Mouse (Mus musculus) kidney, postnatal 0 days (tissue): ENCODE measurements around the gene Akr1d1. TPM values are rescaled to one million over a fixed set of nuclear protein-coding genes. Genes with fewer than 3 reads are reported as not detected.

Source experiments
- ATAC-seq: fragments of 200-750 bp; cut with Nextera tagmentation; replicated peaks from 2 replicates; pipeline ENCODE4 v1.8.0; 2017; ENCODE audit warnings: low read depth, moderate number of reproducible peaks, moderate TSS enrichment, moderate library complexity; ENCODE audit not compliant: low FRiP score
- DNase-seq: peaks from one replicate; pipeline ENCODE4 v3.0.0-alpha.2; 2016; ENCODE audit warnings: low spot score
- H3K27ac ChIP-seq: fragments of 300-500 bp; sonication (generic); 2 replicates; pipeline ENCODE4 v1.5.1; 2014; ENCODE audit warnings: mild to moderate bottlenecking
- H3K27me3 ChIP-seq: fragments of 300-500 bp; sonication (generic); 2 replicates; pipeline ENCODE4 v1.6.1; 2014; ENCODE audit warnings: low read length, mixed read lengths; ENCODE audit not compliant: insufficient read depth
- H3K36me3 ChIP-seq: fragments of 300-500 bp; sonication (generic); 2 replicates; pipeline ENCODE4 v1.6.1; 2014; ENCODE audit warnings: low read length, mixed read lengths; ENCODE audit not compliant: insufficient read depth
- H3K4me1 ChIP-seq: fragments of 300-500 bp; sonication (generic); replicated peaks from 2 replicates; pipeline ENCODE4 v1.6.1; 2014; ENCODE audit warnings: antibody characterized with exemption, low read length, mixed read lengths; ENCODE audit not compliant: insufficient read depth
- H3K4me2 ChIP-seq: fragments of 300-500 bp; sonication (generic); 2 replicates; pipeline ENCODE4 v1.6.1; 2014; ENCODE audit warnings: mild to moderate bottlenecking, low read length, moderate library complexity, mixed read lengths
- H3K4me3 ChIP-seq: fragments of 300-500 bp; sonication (generic); replicated peaks from 2 replicates; pipeline ENCODE4 v1.5.1; 2014; ENCODE audit warnings: low read depth, low read length
- H3K9ac ChIP-seq: fragments of 300-500 bp; sonication (generic); 2 replicates; pipeline ENCODE4 v1.6.1; 2014; ENCODE audit warnings: low read depth, low read length
- H3K9me3 ChIP-seq: fragments of 300-500 bp; sonication (generic); replicated peaks from 2 replicates; pipeline ENCODE4 v1.6.1; 2016; ENCODE audit warnings: low read length, inconsistent platforms, mixed read lengths
- CTCF ChIP-seq: IDR thresholded peaks from 2 replicates; pipeline ENCODE4 v1.5.1; 2016; ENCODE audit warnings: antibody characterized with exemption, low read depth, mild to moderate bottlenecking, moderate library complexity
- WGBS: fragments of 180-500 bp; shearing (Covaris S2); extraction: QIAGEN DNeasy Blood & Tissue Kit; methylation state at CpG from one replicate; pipeline ENCODE4 v1.1.7; 2014; 5-methylcytosine and 5-hydroxymethylcytosine counted together
- polyA plus RNA-seq: library from polyadenylated mRNA; unstranded; fragments of >200 nt; fragmentation: Nextera tagmentation; extraction: Ambion mirVana; gene quantifications from 2 replicates; pipeline ENCODE4 v1.2.1, GENCODE M21; 2015

The Akr1d1 gene
- polyA plus RNA-seq, 1 experiment from 2014 or later: 1.6 TPM

DNA sequence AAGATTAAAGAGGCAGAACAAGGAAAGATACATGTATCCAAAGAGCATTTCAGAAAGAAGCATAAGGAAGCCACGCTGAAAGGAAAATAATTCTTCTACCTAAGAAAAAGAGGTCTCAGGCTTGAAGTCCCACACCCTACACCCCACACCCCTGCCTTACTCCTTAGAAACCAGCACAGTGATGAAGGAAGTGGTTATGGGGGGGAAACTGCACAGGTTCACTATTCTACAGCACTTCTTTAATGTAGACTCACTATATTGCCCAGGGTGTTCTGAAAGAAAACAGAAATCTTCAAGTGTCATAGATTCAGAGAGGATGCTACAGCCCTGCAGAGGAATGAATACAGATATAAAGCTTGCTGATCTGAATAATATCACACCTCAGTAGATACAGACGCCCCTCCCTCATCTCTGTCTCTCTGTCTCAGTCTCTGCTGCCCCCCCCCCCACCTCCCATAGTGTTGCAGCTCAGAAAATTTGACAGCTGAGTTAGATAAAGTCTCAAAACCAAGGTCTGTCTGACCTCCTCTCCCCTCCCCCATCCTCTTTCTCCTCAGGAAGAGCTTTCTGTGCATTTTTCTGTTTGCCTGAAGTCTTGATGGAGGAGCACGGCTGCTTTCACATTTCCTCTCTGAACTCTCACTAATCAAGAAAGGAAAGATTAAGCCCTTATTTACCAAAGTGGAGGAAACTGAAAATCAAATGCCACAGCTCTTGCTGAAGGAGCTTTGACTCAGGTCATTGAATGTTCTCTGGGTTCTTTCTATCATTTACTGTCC is 77.7 kb downstream of the Akr1d1 start:
- ATAC-seq (no peak), DNase-seq (no peak)
- Histone ChIP-seq H3K4me3 (no peak overlapping the region), H3K27me3 (no peaks in the 10 kb centered on the region), H3K27ac (0 out of 2 replicates have a peak overlapping the region, but pooled peaks have one; percentile 4), H3K4me2 (no peak overlapping the region), H3K36me3 (no peaks in the 10 kb centered on the region), H3K9me3 (no peaks in the 10 kb centered on the region), H3K9ac (no peak overlapping the region), H3K4me1 (no peaks in the 10 kb centered on the region)
- TF ChIP-seq CTCF: no peak
- 58% methylated on average over 3 of the region's 3 CpGs for WGBS

DNA sequence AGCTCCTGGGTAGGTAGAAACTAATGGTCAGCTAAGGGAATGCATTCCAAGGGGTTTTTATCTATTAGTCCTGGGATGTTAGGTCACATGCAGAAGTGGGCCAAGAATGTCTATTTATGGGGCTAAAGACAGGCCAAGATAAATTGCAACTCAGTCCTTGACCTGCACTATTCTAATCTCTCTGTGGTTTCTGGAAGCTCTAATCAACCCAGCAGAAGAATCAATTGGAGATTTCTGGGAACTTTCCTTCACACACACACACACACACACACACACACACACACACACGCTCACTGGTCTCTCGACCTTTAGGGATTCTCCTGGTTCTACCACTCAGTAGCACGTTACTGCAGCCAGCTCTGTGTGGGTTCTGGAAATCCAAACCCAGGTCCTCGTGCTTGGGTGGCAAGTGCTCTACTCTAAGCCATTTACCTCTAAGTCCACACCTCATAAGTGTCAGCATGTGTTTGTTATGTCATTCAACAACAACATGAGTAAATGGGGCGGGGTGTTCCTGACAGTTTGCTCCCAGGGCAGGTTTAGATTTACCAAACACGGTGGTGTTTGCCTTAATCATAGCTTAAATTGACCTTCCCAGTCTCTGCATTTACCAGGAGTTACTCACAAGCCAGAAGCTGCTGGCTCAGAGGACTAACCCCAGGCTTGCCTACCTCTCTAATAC is 82.8 kb downstream of the Akr1d1 start:
- H3K4me3 ChIP-seq: no peak overlapping the region
- no peak for TF ChIP-seq CTCF
- 75% methylated on average over 6 of the region's 6 CpGs for WGBS
- no peak overlapping the region for H3K4me2 ChIP-seq
- no peak overlapping the region for H3K27ac ChIP-seq
- no peaks in the 10 kb centered on the region for H3K27me3 ChIP-seq
- H3K9ac ChIP-seq: no peak overlapping the region
- ATAC-seq (no peak), DNase-seq (peak; percentile 34)
- no peaks in the 10 kb centered on the region for H3K36me3 ChIP-seq
- no peaks in the 10 kb centered on the region for H3K4me1 ChIP-seq
- no peaks in the 10 kb centered on the region for H3K9me3 ChIP-seq

DNA sequence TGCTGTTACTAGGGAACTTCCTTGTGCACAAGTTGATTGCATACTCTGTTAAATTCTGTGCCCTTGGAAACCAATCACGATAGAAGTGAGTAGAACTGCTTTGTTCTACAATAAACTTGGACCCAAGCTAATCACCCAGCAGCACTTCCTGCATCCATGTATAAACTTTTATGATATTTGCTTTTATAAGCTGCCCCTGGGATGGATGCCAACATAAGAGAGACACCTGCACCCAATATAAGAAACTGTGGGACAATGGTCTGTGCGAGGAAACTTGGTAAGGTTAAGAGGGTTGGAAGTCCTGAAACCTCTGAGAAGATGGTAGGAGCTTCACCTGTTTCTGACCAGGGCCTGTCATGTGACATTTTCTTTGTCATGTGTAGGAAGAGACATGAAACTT is 85.5 kb downstream of the Akr1d1 start:
- no peaks in the 10 kb centered on the region for H3K36me3 ChIP-seq
- ATAC-seq (no peak), DNase-seq (no peak)
- no peaks in the 10 kb centered on the region for H3K27me3 ChIP-seq
- TF ChIP-seq CTCF: no peak
- H3K9me3 ChIP-seq: no peaks in the 10 kb centered on the region
- H3K9ac ChIP-seq: no peak overlapping the region
- 82% methylated on average over 2 of the region's 2 CpGs for WGBS
- H3K4me2 ChIP-seq: no peak overlapping the region
- H3K4me1 ChIP-seq: no peaks in the 10 kb centered on the region
- no peak overlapping the region for H3K4me3 ChIP-seq
- no peak overlapping the region for H3K27ac ChIP-seq

DNA sequence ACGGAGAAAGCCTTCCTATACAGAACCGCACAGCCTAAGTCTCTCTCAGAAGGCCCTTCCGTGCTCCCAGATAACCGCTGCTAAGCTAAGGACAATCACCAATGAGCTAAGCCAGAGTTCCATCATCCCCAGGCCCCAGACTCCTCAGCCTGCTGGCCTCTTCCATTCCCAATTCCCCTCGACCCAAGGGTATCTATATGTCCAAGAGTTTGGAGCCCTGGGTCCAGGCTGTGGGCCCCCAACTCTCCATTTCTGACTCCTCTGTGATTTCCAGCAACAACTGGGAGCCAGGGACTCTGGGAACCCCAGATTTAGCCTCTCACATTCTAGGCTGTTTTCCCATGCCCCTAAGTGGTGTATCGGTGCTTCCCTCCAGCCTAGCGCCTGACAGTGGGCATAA is 86.2 kb downstream of the Akr1d1 start:
- no peak for TF ChIP-seq CTCF
- Histone ChIP-seq H3K9ac (no peak overlapping the region), H3K4me3 (no peak overlapping the region), H3K9me3 (no peaks in the 10 kb centered on the region), H3K27me3 (no peaks in the 10 kb centered on the region), H3K4me1 (no peaks in the 10 kb centered on the region), H3K27ac (no peak overlapping the region), H3K4me2 (no peak overlapping the region), H3K36me3 (no peaks in the 10 kb centered on the region)
- 99% methylated on average over 7 of the region's 7 CpGs for WGBS
- no peak for DNase-seq
- ATAC-seq: no peak

DNA sequence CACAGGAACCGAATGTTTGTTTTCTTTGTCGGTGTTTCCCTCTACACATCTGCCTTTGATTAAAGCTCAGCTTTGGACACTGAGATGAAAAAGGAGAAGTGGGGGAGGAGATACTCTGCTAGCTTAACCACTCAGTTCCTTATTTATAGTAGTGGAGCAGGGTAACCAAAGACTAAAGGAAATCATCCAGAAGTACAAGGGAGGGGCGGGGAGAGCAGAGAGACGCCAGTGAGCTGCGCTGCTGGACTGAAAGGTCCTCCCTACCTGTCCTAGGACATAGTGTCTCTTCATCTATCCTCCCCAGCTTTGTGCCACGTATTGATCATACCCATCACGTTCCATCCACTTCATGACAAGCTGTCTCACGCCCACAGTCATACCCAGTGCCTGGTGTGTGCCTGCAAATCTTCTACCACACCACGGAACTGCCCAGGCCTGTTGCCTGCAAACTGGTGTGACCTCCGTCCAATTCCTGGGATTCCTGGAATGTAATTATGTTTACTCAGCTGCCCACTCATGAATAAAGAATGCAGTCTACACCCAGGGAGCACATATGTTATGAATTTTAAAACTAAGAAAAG is 87.5 kb downstream of the Akr1d1 start:
- Histone ChIP-seq H3K27me3 (no peaks in the 10 kb centered on the region), H3K9ac (no peak overlapping the region), H3K4me3 (no peak overlapping the region), H3K4me2 (no peak overlapping the region), H3K9me3 (no peaks in the 10 kb centered on the region), H3K4me1 (no peaks in the 10 kb centered on the region), H3K36me3 (no peaks in the 10 kb centered on the region), H3K27ac (peak overlapping the region; percentile 59)
- DNase-seq: peak; percentile 79
- TF ChIP-seq CTCF: no peak
- peak; percentile 87 for ATAC-seq
- 24% methylated on average over 10 of the region's 10 CpGs for WGBS

Other genes with a start within 250 kb of the Akr1d1 start
- 0.76 and 0.85 TPM in 2 replicates for gene Dgki, start 230.0 kb upstream of the Akr1d1 start, polyA plus RNA-seq
- 20.8 and 23.3 TPM in 2 replicates for gene Creb3l2, start 88.0 kb upstream of the Akr1d1 start, polyA plus RNA-seq